Comparison of ENCODE assay signal across 18 mouse cellular contexts in the genomic region with DNA sequence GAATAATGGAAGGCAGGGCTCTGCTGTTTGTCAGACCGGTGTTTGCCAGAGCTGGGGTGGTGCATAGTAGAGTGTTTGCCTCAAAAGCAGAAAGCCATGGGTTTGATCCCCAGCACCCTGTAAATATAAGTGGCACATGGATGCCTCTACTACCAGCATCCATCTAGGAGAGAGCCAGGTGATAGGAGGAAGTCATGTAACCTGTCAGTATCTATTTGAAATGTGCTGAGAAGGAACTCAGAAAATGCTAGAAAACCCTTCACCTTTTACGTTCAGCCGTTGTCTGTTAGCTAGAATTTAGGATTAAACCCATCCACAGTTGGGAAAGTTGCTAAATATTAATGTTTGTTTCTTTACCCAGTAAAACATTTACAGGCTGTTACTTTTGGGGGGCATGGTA. TPM values are rescaled to one million over a fixed set of nuclear protein-coding genes. Genes with fewer than 3 reads are reported as not detected.
A peak's percentile ranks its signal among the peaks of the same experiment; 100 is the strongest.
DNase-seq lines count a peak whose midpoint lies in the region; ATAC-seq lines count a peak whose summit lies in the region.
"Had no signal": no experiment of that assay in that cellular context is flagged by ENCODE, and none has a peak within 500 bp of the region (broad histone marks: within the 10 kb centered on the region; RNA-seq: fewer than 3 reads in every experiment).

No protein-coding gene starts in this region.

- peak; percentile 11 for DNase-seq in midbrain, embryonic 10.5 days (ENCODE audit: low spot score)
- no peak for DNase-seq in midbrain, embryonic 11.5 days (ENCODE audit: low spot score, missing footprints)
- no peak for DNase-seq in right cerebral cortex, adult 18-20 months
- DNase-seq: cerebellum, adult 9-10 months; kidney, adult 18-20 months; kidney, postnatal 10 days; lung, embryonic 14.5 days; lung, postnatal 4 days; right cerebral cortex, postnatal 4 days; thymus, adult 2 months had no signal

- WGBS in hindbrain, embryonic 16.5 days, result 77% methylated on average over 3 of the region's 3 CpGs
- WGBS in hindbrain, embryonic 12.5 days, result 89% methylated on average over 3 of the region's 3 CpGs
- 90% methylated on average over 3 of the region's 3 CpGs for WGBS in midbrain, embryonic 10.5 days
- WGBS in midbrain, embryonic 11.5 days, result 85% methylated on average over 3 of the region's 3 CpGs
- WGBS in midbrain, embryonic 16.5 days, result 89% methylated on average over 3 of the region's 3 CpGs
- 61% methylated on average over 3 of the region's 3 CpGs for WGBS in neural tube, embryonic 15.5 days

- H3K36me3 ChIP-seq in hindbrain, embryonic 16.5 days (ENCODE audit: control insufficient read depth, insufficient read depth, low read length), result peaks cover 12% of the 10 kb centered on the region
- H3K36me3 ChIP-seq in hindbrain, embryonic 12.5 days, result peaks cover 8% of the 10 kb centered on the region
- H3K36me3 ChIP-seq in midbrain, embryonic 10.5 days, result peaks cover 23% of the 10 kb centered on the region
- H3K36me3 ChIP-seq in midbrain, embryonic 11.5 days (ENCODE audit: control insufficient read depth, insufficient read depth, low read length), result peaks cover 6% of the 10 kb centered on the region; the same call in 1 of the 2 replicates
- H3K36me3 ChIP-seq in midbrain, embryonic 16.5 days (ENCODE audit: control insufficient read depth, insufficient read depth, low read length), result peaks cover 10% of the 10 kb centered on the region; the same call in 1 of the 2 replicates
- H3K36me3 ChIP-seq in neural tube, embryonic 15.5 days, result peaks cover 2% of the 10 kb centered on the region; the same call in 1 of the 2 replicates

- peaks cover 21% of the 10 kb centered on the region for H3K4me1 ChIP-seq in hindbrain, embryonic 16.5 days (ENCODE audit: control insufficient read depth, insufficient read depth, low read depth, low read length)
- peaks cover 17% of the 10 kb centered on the region for H3K4me1 ChIP-seq in hindbrain, embryonic 12.5 days
- peaks cover 60% of the 10 kb centered on the region for H3K4me1 ChIP-seq in midbrain, embryonic 10.5 days
- peaks cover 13% of the 10 kb centered on the region for H3K4me1 ChIP-seq in midbrain, embryonic 11.5 days (ENCODE audit: control insufficient read depth, insufficient read depth, low read length)
- H3K4me1 ChIP-seq in midbrain, embryonic 16.5 days (ENCODE audit: control insufficient read depth, insufficient read depth, low read length), result peaks cover 25% of the 10 kb centered on the region
- H3K4me1 ChIP-seq in neural tube, embryonic 15.5 days, result peaks cover 29% of the 10 kb centered on the region

- no peak overlapping the region for H3K27ac ChIP-seq in hindbrain, embryonic 16.5 days (ENCODE audit: low read depth, low read length)
- no peak overlapping the region for H3K27ac ChIP-seq in hindbrain, embryonic 12.5 days
- no peak overlapping the region for H3K27ac ChIP-seq in midbrain, embryonic 10.5 days (replicated peaks)
- no peak overlapping the region for H3K27ac ChIP-seq in midbrain, embryonic 11.5 days (ENCODE audit: low read depth, low read length)
- H3K27ac ChIP-seq in midbrain, embryonic 16.5 days (ENCODE audit: low read length), result no peak overlapping the region
- H3K27ac ChIP-seq in neural tube, embryonic 15.5 days (replicated peaks), result peak overlapping the region; percentile 28; the same call in 1 of the 2 replicates
- H3K27ac ChIP-seq: embryonic facial prominence, embryonic 10.5 days; forebrain, embryonic 13.5 days; hindbrain, embryonic 15.5 days; liver, embryonic 12.5 days had no signal

- no peaks in the 10 kb centered on the region for H3K9me3 ChIP-seq in hindbrain, embryonic 16.5 days (ENCODE audit: control insufficient read depth, low read length)
- no peaks in the 10 kb centered on the region for H3K9me3 ChIP-seq in hindbrain, embryonic 12.5 days (replicated peaks)
- H3K9me3 ChIP-seq in midbrain, embryonic 10.5 days (replicated peaks), result no peaks in the 10 kb centered on the region
- no peaks in the 10 kb centered on the region for H3K9me3 ChIP-seq in midbrain, embryonic 11.5 days (ENCODE audit: control insufficient read depth, low read length)
- no peaks in the 10 kb centered on the region for H3K9me3 ChIP-seq in midbrain, embryonic 16.5 days (replicated peaks; ENCODE audit: control insufficient read depth, low read length, poor library complexity, severe bottlenecking)
- no peaks in the 10 kb centered on the region for H3K9me3 ChIP-seq in neural tube, embryonic 15.5 days (replicated peaks)
- H3K9me3 ChIP-seq: embryonic facial prominence, embryonic 10.5 days; forebrain, embryonic 13.5 days; hindbrain, embryonic 15.5 days; liver, embryonic 12.5 days had no signal

- no peak overlapping the region for H3K4me3 ChIP-seq in hindbrain, embryonic 16.5 days (ENCODE audit: low read length)
- no peak overlapping the region for H3K4me3 ChIP-seq in hindbrain, embryonic 12.5 days
- no peak overlapping the region for H3K4me3 ChIP-seq in midbrain, embryonic 10.5 days
- H3K4me3 ChIP-seq in midbrain, embryonic 11.5 days (ENCODE audit: low read depth, low read length), result no peak overlapping the region
- no peak overlapping the region for H3K4me3 ChIP-seq in midbrain, embryonic 16.5 days (ENCODE audit: low read depth, low read length)
- H3K4me3 ChIP-seq in neural tube, embryonic 15.5 days (replicated peaks), result no peak overlapping the region
- H3K4me3 ChIP-seq: embryonic facial prominence, embryonic 10.5 days; forebrain, embryonic 13.5 days; hindbrain, embryonic 15.5 days; liver, embryonic 12.5 days had no signal

- no peak overlapping the region for H3K9ac ChIP-seq in hindbrain, embryonic 16.5 days (ENCODE audit: low read depth, low read length)
- no peak overlapping the region for H3K9ac ChIP-seq in hindbrain, embryonic 12.5 days
- no peak overlapping the region for H3K9ac ChIP-seq in midbrain, embryonic 11.5 days (ENCODE audit: low read length)
- H3K9ac ChIP-seq in midbrain, embryonic 16.5 days (ENCODE audit: low read depth, low read length), result no peak overlapping the region
- no peak overlapping the region for H3K9ac ChIP-seq in neural tube, embryonic 15.5 days (replicated peaks)
- H3K9ac ChIP-seq: forebrain, embryonic 13.5 days; hindbrain, embryonic 15.5 days; liver, embryonic 12.5 days; lung, embryonic 14.5 days had no signal

- peak overlapping the region; percentile 10; the same call in 1 of the 2 replicates for H3K4me2 ChIP-seq in hindbrain, embryonic 16.5 days (ENCODE audit: low read length)
- no peak overlapping the region for H3K4me2 ChIP-seq in hindbrain, embryonic 12.5 days (replicated peaks)
- H3K4me2 ChIP-seq in midbrain, embryonic 11.5 days, result no peak overlapping the region
- peak overlapping the region; percentile 0; the same call in 1 of the 2 replicates for H3K4me2 ChIP-seq in midbrain, embryonic 16.5 days (ENCODE audit: low read length)
- H3K4me2 ChIP-seq in neural tube, embryonic 15.5 days, result peak overlapping the region; percentile 31; the same call in 1 of the 2 replicates
- H3K4me2 ChIP-seq: forebrain, embryonic 13.5 days; hindbrain, embryonic 15.5 days; liver, embryonic 12.5 days; lung, embryonic 14.5 days had no signal

- H3K27me3 ChIP-seq in hindbrain, embryonic 16.5 days (replicated peaks; ENCODE audit: control insufficient read depth, insufficient read depth, low read length), result no peaks in the 10 kb centered on the region
- H3K27me3 ChIP-seq in hindbrain, embryonic 12.5 days, result no peaks in the 10 kb centered on the region
- H3K27me3 ChIP-seq in midbrain, embryonic 10.5 days (ENCODE audit: low read depth, poor library complexity, severe bottlenecking), result no peaks in the 10 kb centered on the region
- no peaks in the 10 kb centered on the region for H3K27me3 ChIP-seq in midbrain, embryonic 11.5 days (ENCODE audit: control insufficient read depth, insufficient read depth, low read length)
- H3K27me3 ChIP-seq in midbrain, embryonic 16.5 days (ENCODE audit: control insufficient read depth, insufficient read depth, low read depth, low read length), result no peaks in the 10 kb centered on the region
- no peaks in the 10 kb centered on the region for H3K27me3 ChIP-seq in neural tube, embryonic 15.5 days (replicated peaks)
- H3K27me3 ChIP-seq: forebrain, embryonic 13.5 days; hindbrain, embryonic 15.5 days had no signal

- no peak for ATAC-seq in hindbrain, embryonic 16.5 days
- no peak for ATAC-seq in hindbrain, embryonic 12.5 days (ENCODE audit: low FRiP score)
- no peak for ATAC-seq in midbrain, embryonic 11.5 days (ENCODE audit: low FRiP score)
- no peak for ATAC-seq in midbrain, embryonic 16.5 days
- no peak for ATAC-seq in neural tube, embryonic 15.5 days (ENCODE audit: low FRiP score)
- ATAC-seq: forebrain, embryonic 13.5 days; liver, embryonic 12.5 days had no signal

RNA-seq across cellular contexts. Expression of gene Tob1, which starts 4.3 kb away (rescaled TPM):
- 29.1 and 29.2 TPM in 2 replicates for polyA plus RNA-seq in hindbrain, embryonic 16.5 days (2015; fragmentation: Nextera tagmentation; extraction: Ambion mirVana)
- polyA plus RNA-seq in hindbrain, embryonic 12.5 days (2016; fragmentation: Nextera tagmentation; extraction: Ambion mirVana), result 41.7 and 46.8 TPM in 2 replicates
- 18.4 and 21.6 TPM in 2 replicates for polyA plus RNA-seq in midbrain, embryonic 10.5 days (2016; fragmentation: Nextera tagmentation; extraction: Ambion mirVana)
- 33.1 and 33.5 TPM in 2 replicates for polyA plus RNA-seq in midbrain, embryonic 11.5 days (2014; fragmentation: Nextera tagmentation; extraction: Ambion mirVana)
- polyA plus RNA-seq in midbrain, embryonic 16.5 days (2015; fragmentation: Nextera tagmentation; extraction: Ambion mirVana), result 28.1 and 28.6 TPM in 2 replicates
- polyA plus RNA-seq in neural tube, embryonic 15.5 days (2015; fragmentation: Nextera tagmentation; extraction: Ambion mirVana), result 28.3 and 31.4 TPM in 2 replicates

RNA-seq across cellular contexts. Expression of gene Wfikkn2, which starts 30.2 kb away (rescaled TPM):
- polyA plus RNA-seq in hindbrain, embryonic 16.5 days (2015; fragmentation: Nextera tagmentation; extraction: Ambion mirVana), result 9.3 and 10.2 TPM in 2 replicates
- 6.8 and 9.1 TPM in 2 replicates for polyA plus RNA-seq in hindbrain, embryonic 12.5 days (2016; fragmentation: Nextera tagmentation; extraction: Ambion mirVana)
- polyA plus RNA-seq in midbrain, embryonic 10.5 days (2016; fragmentation: Nextera tagmentation; extraction: Ambion mirVana), result 0.27 and 0.99 TPM in 2 replicates
- polyA plus RNA-seq in midbrain, embryonic 11.5 days (2014; fragmentation: Nextera tagmentation; extraction: Ambion mirVana), result 1.7 and 1.8 TPM in 2 replicates
- polyA plus RNA-seq in midbrain, embryonic 16.5 days (2015; fragmentation: Nextera tagmentation; extraction: Ambion mirVana), result 4.1 and 5.0 TPM in 2 replicates
- 3.2 and 5.5 TPM in 2 replicates for polyA plus RNA-seq in neural tube, embryonic 15.5 days (2015; fragmentation: Nextera tagmentation; extraction: Ambion mirVana)

Comparison
In these comparisons a context has a peak if more than half of its experiments do, and no peak if none do; other contexts are left out.
1. H3K4me2 ChIP-seq: peak in hindbrain, embryonic 16.5 days (single experiment), midbrain, embryonic 16.5 days (single experiment) and neural tube, embryonic 15.5 days (single experiment); none in hindbrain, embryonic 12.5 days (single experiment) and midbrain, embryonic 11.5 days (single experiment).